Mouse (Mus musculus): ENCODE measurements around the gene Ate1. TPM values are rescaled to one million over a fixed set of nuclear protein-coding genes. Genes with fewer than 3 reads are reported as not detected.

The Ate1 gene
- polyA plus RNA-seq, 1 experiment from 2014 or later, result 73.7 TPM

DNA sequence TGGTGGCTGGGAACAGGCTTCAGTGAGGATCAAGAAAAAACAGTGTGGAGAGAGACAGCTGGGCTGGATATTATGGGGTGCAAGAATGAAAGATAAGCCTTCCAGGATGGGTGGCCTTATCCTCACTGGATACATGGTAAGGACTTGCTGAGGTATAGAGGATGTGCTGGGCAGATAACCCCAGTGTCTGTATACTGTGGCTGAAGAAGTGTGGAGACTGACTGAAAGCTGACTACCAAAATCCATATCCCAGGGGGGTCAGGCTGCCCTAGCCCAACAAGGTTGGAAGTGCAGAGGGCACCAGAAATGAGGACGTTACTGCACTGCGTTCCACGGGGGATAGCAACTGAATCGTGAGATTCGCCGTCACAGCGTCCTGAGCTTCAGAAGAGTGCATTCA lies 139.8 kb downstream of the Ate1 start:
- peaks cover 12% of the 10 kb centered on the region; the same call in 1 of the 2 replicates for H3K4me1 ChIP-seq (ENCODE audit: control insufficient read depth, insufficient read depth, low read length)
- H3K4me3 ChIP-seq (ENCODE audit: low read depth, low read length), result no peak overlapping the region
- 91% methylated on average over 7 of the region's 7 CpGs for WGBS
- DNase-seq (ENCODE audit: low spot score) (no peak), ATAC-seq (no peak)
- no peaks in the 10 kb centered on the region for H3K36me3 ChIP-seq (ENCODE audit: control insufficient read depth, insufficient read depth, low read length)
- no peak overlapping the region for H3K4me2 ChIP-seq (ENCODE audit: low read length)
- no peaks in the 10 kb centered on the region for H3K9me3 ChIP-seq (replicated peaks; ENCODE audit: control insufficient read depth, low read length)
- 0 out of 2 replicates have a peak overlapping the region, but pooled peaks have one; percentile 68 for H3K27ac ChIP-seq (ENCODE audit: low read depth, low read length)
- no peak overlapping the region for H3K9ac ChIP-seq (ENCODE audit: low read length)
- H3K27me3 ChIP-seq (replicated peaks; ENCODE audit: control insufficient read depth, insufficient read depth, low read length), result no peaks in the 10 kb centered on the region

DNA sequence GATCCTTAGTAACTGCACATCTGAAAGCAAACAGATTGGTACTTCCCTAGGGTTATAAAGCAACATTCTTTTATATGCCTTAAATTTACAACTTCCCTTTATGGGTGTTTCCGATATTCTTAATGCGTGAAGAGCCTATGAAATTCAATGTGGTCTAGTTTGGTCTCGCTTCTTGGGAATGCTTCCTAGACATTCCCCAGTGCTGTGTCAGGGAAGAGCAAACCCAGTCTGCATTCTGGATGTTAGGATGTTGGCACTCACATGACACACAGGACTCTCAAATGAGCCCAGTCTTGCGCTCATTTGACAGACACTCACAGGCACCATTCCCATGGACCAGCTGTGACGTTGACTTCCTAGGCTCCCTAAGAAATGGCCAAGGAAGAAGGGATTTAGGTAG lies 140.3 kb downstream of the Ate1 start:
- Histone ChIP-seq H3K4me3 (ENCODE audit: low read depth, low read length) (no peak overlapping the region), H3K4me1 (ENCODE audit: control insufficient read depth, insufficient read depth, low read length) (peaks cover 12% of the 10 kb centered on the region; the same call in 1 of the 2 replicates), H3K4me2 (ENCODE audit: low read length) (no peak overlapping the region), H3K9ac (ENCODE audit: low read length) (no peak overlapping the region), H3K27me3 (replicated peaks; ENCODE audit: control insufficient read depth, insufficient read depth, low read length) (no peaks in the 10 kb centered on the region), H3K36me3 (ENCODE audit: control insufficient read depth, insufficient read depth, low read length) (no peaks in the 10 kb centered on the region), H3K9me3 (replicated peaks; ENCODE audit: control insufficient read depth, low read length) (no peaks in the 10 kb centered on the region), H3K27ac (ENCODE audit: low read depth, low read length) (no peak overlapping the region)
- DNase-seq (ENCODE audit: low spot score) (no peak), ATAC-seq (no peak)
- WGBS, result 91% methylated on average over 5 of the region's 5 CpGs

DNA sequence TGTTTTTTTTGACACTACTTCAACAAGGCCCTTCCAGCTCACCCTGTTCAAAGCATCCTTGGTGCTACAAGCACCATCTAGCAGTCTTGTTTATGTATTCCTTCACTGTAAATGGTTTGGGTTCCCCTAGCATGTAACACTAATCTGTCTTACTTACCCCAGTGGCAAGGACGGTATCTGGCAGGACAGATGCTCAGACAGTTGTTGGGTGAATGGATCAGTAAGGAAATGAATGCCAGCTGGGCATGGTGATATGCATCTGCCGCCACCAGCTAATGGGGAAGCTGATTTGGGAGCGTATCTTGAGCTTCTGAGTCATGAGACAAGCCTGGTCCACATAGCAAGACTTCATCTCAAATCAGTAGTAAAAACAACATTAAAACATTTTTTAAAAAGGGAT lies 141.9 kb downstream of the Ate1 start:
- Histone ChIP-seq H3K9me3 (replicated peaks; ENCODE audit: control insufficient read depth, low read length) (no peaks in the 10 kb centered on the region), H3K27me3 (replicated peaks; ENCODE audit: control insufficient read depth, insufficient read depth, low read length) (0 out of 2 replicates have a peak, but pooled peaks cover 2% of the 10 kb centered on the region), H3K9ac (ENCODE audit: low read length) (no peak overlapping the region), H3K4me3 (ENCODE audit: low read depth, low read length) (no peak overlapping the region), H3K4me1 (ENCODE audit: control insufficient read depth, insufficient read depth, low read length) (peaks cover 12% of the 10 kb centered on the region; the same call in 1 of the 2 replicates), H3K27ac (ENCODE audit: low read depth, low read length) (no peak overlapping the region), H3K36me3 (ENCODE audit: control insufficient read depth, insufficient read depth, low read length) (no peaks in the 10 kb centered on the region), H3K4me2 (ENCODE audit: low read length) (no peak overlapping the region)
- no peak for ATAC-seq
- 95% methylated on average over 3 of the region's 3 CpGs for WGBS
- no peak for DNase-seq (ENCODE audit: low spot score)

- H3K4me1 ChIP-seq (ENCODE audit: control insufficient read depth, insufficient read depth, low read length), result peaks cover 6% of the 10 kb centered on the region
- no peaks in the 10 kb centered on the region for H3K36me3 ChIP-seq (ENCODE audit: control insufficient read depth, insufficient read depth, low read length)
- DNase-seq (ENCODE audit: low spot score) (no peak), ATAC-seq (no peak)
- no peaks in the 10 kb centered on the region for H3K9me3 ChIP-seq (replicated peaks; ENCODE audit: control insufficient read depth, low read length)
- no peak overlapping the region for H3K4me2 ChIP-seq (ENCODE audit: low read length)
- WGBS, result 85% methylated on average over 9 of the region's 9 CpGs
- no peak overlapping the region for H3K27ac ChIP-seq (ENCODE audit: low read depth, low read length)
- no peak overlapping the region for H3K9ac ChIP-seq (ENCODE audit: low read length)
- no peak overlapping the region for H3K4me3 ChIP-seq (ENCODE audit: low read depth, low read length)
- peaks cover 15% of the 10 kb centered on the region; the same call in 1 of the 2 replicates for H3K27me3 ChIP-seq (replicated peaks; ENCODE audit: control insufficient read depth, insufficient read depth, low read length)
These were observed 145.9 kb downstream of the Ate1 start for GRCm38 (mm10) chr7:130374311-130374710.

GRCm38 (mm10) chr7:130368827-130369641 lies 151.1 kb downstream of the Ate1 start:
- Histone ChIP-seq H3K4me2 (ENCODE audit: low read length) (peak overlapping the region; percentile 43), H3K27me3 (replicated peaks; ENCODE audit: control insufficient read depth, insufficient read depth, low read length) (peaks cover 18% of the 10 kb centered on the region; the same call in 1 of the 2 replicates), H3K4me1 (ENCODE audit: control insufficient read depth, insufficient read depth, low read length) (peaks cover 26% of the 10 kb centered on the region), H3K27ac (ENCODE audit: low read depth, low read length) (peak overlapping the region; percentile 52; the same call in 1 of the 2 replicates), H3K4me3 (ENCODE audit: low read depth, low read length) (no peak overlapping the region), H3K9ac (ENCODE audit: low read length) (peak overlapping the region; percentile 7; the same call in 1 of the 2 replicates), H3K36me3 (ENCODE audit: control insufficient read depth, insufficient read depth, low read length) (no peaks in the 10 kb centered on the region), H3K9me3 (replicated peaks; ENCODE audit: control insufficient read depth, low read length) (no peaks in the 10 kb centered on the region)
- peak; percentile 82 for DNase-seq (ENCODE audit: low spot score)
- ATAC-seq, result peak; percentile 75
- 8% methylated on average over 24 of the region's 24 CpGs for WGBS

- ATAC-seq (no peak), DNase-seq (ENCODE audit: low spot score) (no peak)
- WGBS, result 9% methylated on average over 13 of the region's 13 CpGs
- Histone ChIP-seq H3K4me3 (ENCODE audit: low read depth, low read length) (no peak overlapping the region), H3K9ac (ENCODE audit: low read length) (peak overlapping the region; percentile 7; the same call in 1 of the 2 replicates), H3K9me3 (replicated peaks; ENCODE audit: control insufficient read depth, low read length) (no peaks in the 10 kb centered on the region), H3K36me3 (ENCODE audit: control insufficient read depth, insufficient read depth, low read length) (no peaks in the 10 kb centered on the region), H3K4me1 (ENCODE audit: control insufficient read depth, insufficient read depth, low read length) (peaks cover 26% of the 10 kb centered on the region), H3K27me3 (replicated peaks; ENCODE audit: control insufficient read depth, insufficient read depth, low read length) (peaks cover 15% of the 10 kb centered on the region; the same call in 1 of the 2 replicates), H3K4me2 (ENCODE audit: low read length) (peak overlapping the region; percentile 43), H3K27ac (ENCODE audit: low read depth, low read length) (0 out of 2 replicates have a peak overlapping the region, but pooled peaks have one; percentile 18)
These were observed 151.9 kb downstream of the Ate1 start for GRCm38 (mm10) chr7:130368036-130368826.

- Histone ChIP-seq H3K9me3 (replicated peaks; ENCODE audit: control insufficient read depth, low read length) (no peaks in the 10 kb centered on the region), H3K4me1 (ENCODE audit: control insufficient read depth, insufficient read depth, low read length) (peaks cover 26% of the 10 kb centered on the region), H3K36me3 (ENCODE audit: control insufficient read depth, insufficient read depth, low read length) (no peaks in the 10 kb centered on the region), H3K4me3 (ENCODE audit: low read depth, low read length) (no peak overlapping the region), H3K27ac (ENCODE audit: low read depth, low read length) (no peak overlapping the region), H3K9ac (ENCODE audit: low read length) (no peak overlapping the region), H3K4me2 (ENCODE audit: low read length) (0 out of 2 replicates have a peak overlapping the region, but pooled peaks have one; percentile 16), H3K27me3 (replicated peaks; ENCODE audit: control insufficient read depth, insufficient read depth, low read length) (peaks cover 13% of the 10 kb centered on the region; the same call in 1 of the 2 replicates)
- 2% methylated on average over 12 of the region's 12 CpGs for WGBS
- DNase-seq (ENCODE audit: low spot score) (peak; percentile 66), ATAC-seq (peak; percentile 73)
These were observed 152.7 kb downstream of the Ate1 start for GRCm38 (mm10) chr7:130367222-130368035.

DNA sequence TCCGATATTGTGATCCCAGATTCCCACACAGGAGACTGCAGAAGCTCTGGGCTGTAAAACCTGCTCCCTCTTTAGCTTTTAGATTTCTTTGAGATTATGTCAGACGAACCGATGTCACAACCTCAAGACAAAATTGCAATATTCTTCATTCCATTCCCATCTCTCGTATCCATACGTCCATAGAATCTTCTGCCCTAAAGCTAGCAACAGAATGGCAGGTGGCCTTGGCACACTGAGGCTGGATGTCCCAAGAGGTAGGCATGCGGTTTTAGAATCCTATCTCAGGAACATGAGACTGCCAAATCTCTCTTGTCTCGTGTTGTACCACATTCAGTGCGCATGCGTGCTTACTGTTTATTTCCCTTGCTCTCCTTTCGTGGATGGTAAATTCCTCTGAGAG lies 154.5 kb downstream of the Ate1 start:
- Histone ChIP-seq H3K4me3 (ENCODE audit: low read depth, low read length) (no peak overlapping the region), H3K27ac (ENCODE audit: low read depth, low read length) (no peak overlapping the region)

More for the DNA sequence above, 154.5 kb downstream of the Ate1 start:
- peaks cover 26% of the 10 kb centered on the region for H3K4me1 ChIP-seq (ENCODE audit: control insufficient read depth, insufficient read depth, low read length)
- DNase-seq (ENCODE audit: low spot score) (no peak), ATAC-seq (no peak)
- 96% methylated on average over 10 of the region's 10 CpGs for WGBS
- H3K36me3 ChIP-seq (ENCODE audit: control insufficient read depth, insufficient read depth, low read length), result no peaks in the 10 kb centered on the region
- H3K9me3 ChIP-seq (replicated peaks; ENCODE audit: control insufficient read depth, low read length), result no peaks in the 10 kb centered on the region
- no peak overlapping the region for H3K4me2 ChIP-seq (ENCODE audit: low read length)
- H3K27me3 ChIP-seq (replicated peaks; ENCODE audit: control insufficient read depth, insufficient read depth, low read length), result peaks cover 10% of the 10 kb centered on the region; the same call in 1 of the 2 replicates
- H3K9ac ChIP-seq (ENCODE audit: low read length), result no peak overlapping the region
